Mouse (Mus musculus) heart, embryonic 12.5 days (tissue): ENCODE results near the gene Wnt10a. TPM values are rescaled to one million over a fixed set of nuclear protein-coding genes. Genes with fewer than 3 reads are reported as not detected.

Source experiments
- ATAC-seq: fragments of 200-750 bp; cut with Nextera tagmentation; 2 replicates; pipeline ENCODE4 v1.8.0; 2017; ENCODE audit warnings: moderate TSS enrichment, moderate library complexity; ENCODE audit not compliant: insufficient number of reproducible peaks, low FRiP score
- H3K27ac ChIP-seq: fragments of 300-500 bp; sonication (generic); 2 replicates; pipeline ENCODE4 v1.5.1; 2016; ENCODE audit warnings: mild to moderate bottlenecking, moderate library complexity; ENCODE audit not compliant: poor library complexity, severe bottlenecking
- H3K27me3 ChIP-seq: fragments of 300-500 bp; sonication (generic); replicated peaks from 2 replicates; pipeline ENCODE4 v1.6.1; 2016; ENCODE audit warnings: mild to moderate bottlenecking, moderate library complexity
- H3K36me3 ChIP-seq: fragments of 300-500 bp; sonication (generic); 2 replicates; pipeline ENCODE4 v1.6.1; 2016; ENCODE audit warnings: mild to moderate bottlenecking, moderate library complexity
- H3K4me1 ChIP-seq: fragments of 300-500 bp; sonication (generic); replicated peaks from 2 replicates; pipeline ENCODE4 v1.6.1; 2016; ENCODE audit warnings: mild to moderate bottlenecking
- H3K4me2 ChIP-seq: fragments of 300-500 bp; sonication (generic); 2 replicates; pipeline ENCODE4 v1.6.1; 2016; ENCODE audit warnings: mild to moderate bottlenecking, moderate library complexity
- H3K4me3 ChIP-seq: fragments of 300-500 bp; sonication (generic); 2 replicates; pipeline ENCODE4 v1.5.1; 2016; ENCODE audit warnings: mild to moderate bottlenecking
- H3K9ac ChIP-seq: fragments of 300-500 bp; sonication (generic); 2 replicates; pipeline ENCODE4 v1.6.1; 2016; ENCODE audit warnings: mild to moderate bottlenecking, moderate library complexity
- H3K9me3 ChIP-seq: fragments of 300-500 bp; sonication (generic); replicated peaks from 2 replicates; pipeline ENCODE4 v1.6.1; 2016; ENCODE audit warnings: mild to moderate bottlenecking, moderate library complexity
- WGBS: fragments of 180-500 bp; shearing (Covaris S2); methylation state at CpG from one replicate; pipeline ENCODE4 v1.1.7; 2016; 5-methylcytosine and 5-hydroxymethylcytosine counted together
- polyA plus RNA-seq: library from polyadenylated mRNA; unstranded; fragments of >200 nt; fragmentation: Nextera tagmentation; extraction: Ambion mirVana; gene quantifications from 2 replicates; pipeline ENCODE4 v1.2.1, GENCODE M21; 2016

Wnt10a gene
- 0.28 TPM in 1 of 2 replicates, not detected in the other for polyA plus RNA-seq

DNA sequence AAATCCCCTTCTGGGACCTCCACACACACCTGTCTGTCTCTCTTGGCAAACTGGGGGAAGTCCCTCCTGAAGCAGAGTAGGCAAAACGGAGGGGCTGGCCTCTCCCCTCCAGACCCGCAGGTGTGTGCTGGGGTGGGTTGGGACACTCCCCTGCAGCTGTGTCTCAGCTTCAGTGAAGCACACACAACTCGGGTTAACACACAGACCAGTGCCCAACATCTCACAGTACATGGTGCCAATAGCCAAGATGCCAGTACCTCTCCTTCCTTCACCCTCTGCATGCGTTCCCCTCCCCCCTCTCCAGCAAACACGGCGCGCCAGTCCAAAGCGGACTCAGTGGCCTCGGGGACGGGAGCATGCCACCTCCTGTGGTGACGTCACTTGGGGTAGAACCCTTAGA, at the start of gene Wnt10a:
Gene Wnt10a (plus strand): TSS at position 268 of the 400 bp plus-strand sequence.
- peak within 1 kb of the TSS; percentile 31 for H3K4me3 ChIP-seq
- 1% methylated on average over 8 of the region's 11 CpGs for WGBS
- H3K27me3 ChIP-seq = peaks cover 100% of the 10 kb centered on the region
- H3K9ac ChIP-seq = peak within 1 kb of the TSS; percentile 41; the same call in 1 of the 2 replicates
- H3K27ac ChIP-seq = no peak within 1 kb of the TSS
- peaks cover 25% of the 10 kb centered on the region for H3K4me1 ChIP-seq
- H3K9me3 ChIP-seq = no peaks in the 10 kb centered on the region
- no peak for ATAC-seq
- peak within 1 kb of the TSS; percentile 56 for H3K4me2 ChIP-seq
- H3K36me3 ChIP-seq = no peaks in the 10 kb centered on the region

DNA sequence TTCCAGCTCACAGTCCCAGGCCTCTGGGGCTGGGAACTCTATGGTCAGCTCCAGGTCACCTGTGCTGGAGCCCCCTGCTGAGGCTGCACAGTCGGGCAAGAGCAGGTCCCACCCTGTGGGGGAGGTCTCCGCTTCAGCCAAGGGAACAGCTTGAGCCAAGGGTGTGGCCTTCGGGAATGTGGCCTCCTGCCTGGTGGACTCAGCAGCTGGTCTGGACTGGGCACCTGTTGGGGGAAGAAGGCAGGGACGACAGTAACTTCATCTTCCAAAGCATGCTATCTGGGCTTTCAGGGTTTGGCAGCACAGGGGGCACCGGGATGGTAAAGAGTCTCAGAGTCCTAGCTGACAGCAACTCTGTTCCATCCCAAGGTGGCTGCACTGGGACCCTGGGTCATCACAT, 44.0 kb upstream of the Wnt10a start:
- 67% methylated on average over 5 of the region's 5 CpGs for WGBS
- no peak overlapping the region for H3K4me3 ChIP-seq
- no peak for ATAC-seq
- no peaks in the 10 kb centered on the region for H3K36me3 ChIP-seq
- peaks cover 26% of the 10 kb centered on the region for H3K4me1 ChIP-seq
- H3K4me2 ChIP-seq = peak overlapping the region; percentile 24; the same call in 1 of the 2 replicates
- no peak overlapping the region for H3K27ac ChIP-seq
- H3K27me3 ChIP-seq = peaks cover 10% of the 10 kb centered on the region
- H3K9ac ChIP-seq = 0 out of 2 replicates have a peak overlapping the region, but pooled peaks have one; percentile 6
- no peaks in the 10 kb centered on the region for H3K9me3 ChIP-seq

DNA sequence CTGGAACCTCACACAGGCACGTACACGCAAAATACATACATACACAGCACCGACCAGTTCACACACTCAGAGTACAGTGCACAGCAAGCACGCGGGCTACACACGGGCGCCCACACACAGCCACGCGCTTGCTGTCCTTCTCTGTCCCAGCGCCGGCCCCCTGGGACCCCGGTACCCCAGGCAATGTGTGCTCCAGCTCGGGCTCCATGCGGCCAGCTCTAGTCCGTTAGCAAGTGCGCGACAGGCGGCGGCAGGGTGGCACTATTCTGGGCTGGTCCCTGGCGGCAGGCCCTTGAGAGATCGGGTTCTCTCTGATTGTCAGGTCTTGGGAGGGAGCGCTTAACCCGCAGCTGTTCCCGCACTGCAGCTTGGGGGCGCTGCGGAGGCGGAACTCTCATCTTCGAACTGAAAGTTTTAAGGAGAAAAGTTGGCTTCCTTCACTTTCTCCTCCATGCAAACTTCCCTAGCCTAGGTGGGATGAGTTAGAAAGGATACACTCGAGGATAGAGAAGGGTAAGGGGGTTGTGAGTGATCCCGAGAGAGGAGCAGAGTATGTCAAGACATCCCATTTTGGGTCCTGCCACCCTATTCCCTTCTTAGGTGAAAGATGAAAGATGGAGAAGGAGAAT, 42.6 kb upstream of the Wnt10a start, which contains the start of gene Prkag3:
Gene Prkag3 (minus strand): TSS at position 579 of the 629 bp plus-strand sequence.
- H3K27ac ChIP-seq = peak within 1 kb of the TSS; percentile 87
- H3K9me3 ChIP-seq = no peaks in the 10 kb centered on the region
- ATAC-seq = peak; percentile 70
- H3K36me3 ChIP-seq = no peaks in the 10 kb centered on the region
- peaks cover 26% of the 10 kb centered on the region for H3K4me1 ChIP-seq
- peaks cover 10% of the 10 kb centered on the region for H3K27me3 ChIP-seq
- 9% methylated on average over 30 of the region's 30 CpGs for WGBS
- peak within 1 kb of the TSS; percentile 65 for H3K4me2 ChIP-seq
- peak within 1 kb of the TSS; percentile 47 for H3K4me3 ChIP-seq
- H3K9ac ChIP-seq = peak within 1 kb of the TSS; percentile 64

DNA sequence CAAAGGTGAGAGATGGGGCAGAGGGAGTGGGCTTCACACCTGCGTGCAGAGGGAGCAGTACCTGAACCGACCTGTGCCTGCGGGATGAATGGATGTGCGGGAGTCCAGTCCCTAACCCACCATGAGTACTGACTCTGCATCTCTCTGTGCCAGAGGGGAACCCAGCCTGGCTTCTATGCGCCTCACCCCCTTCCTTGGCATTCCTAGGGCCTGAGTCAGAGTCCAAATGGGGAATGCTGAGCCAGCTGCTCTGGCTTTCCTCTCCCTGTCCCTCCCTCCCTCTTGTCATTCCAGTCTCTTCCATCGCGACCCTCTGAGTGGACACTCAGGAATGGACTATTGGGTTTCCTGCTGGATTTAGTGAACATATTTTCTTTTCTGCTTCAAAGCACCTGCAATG, 42.0 kb upstream of the Wnt10a start:
- peak overlapping the region; percentile 64 for H3K9ac ChIP-seq
- peak; percentile 83 for ATAC-seq
- 34% methylated on average over 7 of the region's 7 CpGs for WGBS
- peak overlapping the region; percentile 65 for H3K4me2 ChIP-seq
- H3K36me3 ChIP-seq = no peaks in the 10 kb centered on the region
- no peaks in the 10 kb centered on the region for H3K9me3 ChIP-seq
- H3K4me3 ChIP-seq = peak overlapping the region; percentile 47
- peaks cover 10% of the 10 kb centered on the region for H3K27me3 ChIP-seq
- H3K27ac ChIP-seq = peak overlapping the region; percentile 87
- H3K4me1 ChIP-seq = peaks cover 26% of the 10 kb centered on the region

DNA sequence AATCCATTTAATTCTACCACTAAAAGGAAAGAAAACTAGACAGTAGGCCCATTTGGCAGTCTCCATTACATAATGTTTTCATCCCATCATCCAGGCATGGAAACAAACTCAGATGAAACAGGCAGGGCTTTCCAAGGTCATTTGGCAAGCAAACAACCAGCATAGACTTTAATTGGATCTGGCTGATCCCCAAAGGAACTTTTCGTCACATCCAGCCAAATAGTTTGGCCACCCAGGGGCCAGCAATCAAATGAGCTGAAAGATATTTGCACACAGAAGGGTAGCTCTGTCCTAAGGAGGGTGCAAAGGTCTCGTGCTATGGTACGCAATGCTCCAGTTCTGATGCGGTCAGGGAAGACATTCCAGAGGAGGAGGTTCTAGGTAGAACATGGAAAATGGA, 40.6 kb upstream of the Wnt10a start:
- Histone ChIP-seq H3K4me3 (no peak overlapping the region), H3K9me3 (no peaks in the 10 kb centered on the region), H3K4me1 (peaks cover 26% of the 10 kb centered on the region), H3K27ac (no peak overlapping the region), H3K36me3 (no peaks in the 10 kb centered on the region), H3K9ac (no peak overlapping the region), H3K27me3 (peaks cover 10% of the 10 kb centered on the region), H3K4me2 (no peak overlapping the region)
- no peak for ATAC-seq
- 75% methylated on average over 4 of the region's 4 CpGs for WGBS

DNA sequence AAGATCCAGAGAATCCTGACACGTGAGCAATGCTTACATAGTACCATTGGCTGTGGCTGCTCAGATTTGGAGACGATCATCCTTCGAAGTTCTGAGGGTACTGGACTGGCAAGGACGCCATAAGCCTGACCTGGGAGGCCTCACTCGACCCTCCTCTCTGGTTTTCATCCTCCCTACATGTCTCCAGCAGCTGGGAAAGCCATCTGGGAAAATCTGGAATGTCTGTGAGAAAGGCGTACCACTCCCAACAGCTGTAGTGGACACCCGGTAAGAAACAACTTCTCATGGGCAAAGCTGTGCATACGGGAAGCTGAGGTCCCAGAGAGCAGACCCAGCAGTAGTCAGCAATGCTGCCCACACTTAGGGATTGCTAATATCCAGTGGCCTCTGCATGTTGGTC, 39.2 kb upstream of the Wnt10a start:
- Histone ChIP-seq H3K4me3 (no peak overlapping the region), H3K9ac (no peak overlapping the region), H3K9me3 (no peaks in the 10 kb centered on the region), H3K27ac (no peak overlapping the region), H3K36me3 (no peaks in the 10 kb centered on the region), H3K4me1 (peaks cover 25% of the 10 kb centered on the region), H3K27me3 (peaks cover 6% of the 10 kb centered on the region), H3K4me2 (no peak overlapping the region)
- ATAC-seq = no peak
- WGBS = 81% methylated on average over 8 of the region's 8 CpGs

DNA sequence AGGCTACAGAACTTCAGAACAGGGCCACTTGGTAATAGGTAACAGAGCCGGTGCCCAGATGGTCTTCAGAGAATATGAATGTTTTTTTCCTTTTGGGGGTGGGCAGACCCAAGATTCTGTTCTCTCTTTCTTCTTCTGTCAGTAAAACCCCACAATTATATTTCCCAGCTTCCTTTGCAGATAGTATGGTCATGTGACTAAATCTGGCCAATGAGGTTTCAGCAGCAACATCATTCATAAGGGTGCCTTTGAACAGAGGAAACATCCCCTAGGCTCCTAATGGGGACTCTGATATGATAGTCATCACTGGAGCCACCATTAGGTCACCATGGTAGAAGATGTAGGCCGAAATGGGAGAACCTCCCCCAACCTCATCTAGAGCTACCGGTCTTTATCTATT, 38.5 kb upstream of the Wnt10a start:
- H3K9ac ChIP-seq = no peak overlapping the region
- peaks cover 4% of the 10 kb centered on the region for H3K27me3 ChIP-seq
- no peaks in the 10 kb centered on the region for H3K9me3 ChIP-seq
- 88% methylated on average over 3 of the region's 3 CpGs for WGBS
- no peak for ATAC-seq
- no peak overlapping the region for H3K4me3 ChIP-seq
- peaks cover 19% of the 10 kb centered on the region for H3K4me1 ChIP-seq
- no peak overlapping the region for H3K27ac ChIP-seq
- no peak overlapping the region for H3K4me2 ChIP-seq
- H3K36me3 ChIP-seq = no peaks in the 10 kb centered on the region

DNA sequence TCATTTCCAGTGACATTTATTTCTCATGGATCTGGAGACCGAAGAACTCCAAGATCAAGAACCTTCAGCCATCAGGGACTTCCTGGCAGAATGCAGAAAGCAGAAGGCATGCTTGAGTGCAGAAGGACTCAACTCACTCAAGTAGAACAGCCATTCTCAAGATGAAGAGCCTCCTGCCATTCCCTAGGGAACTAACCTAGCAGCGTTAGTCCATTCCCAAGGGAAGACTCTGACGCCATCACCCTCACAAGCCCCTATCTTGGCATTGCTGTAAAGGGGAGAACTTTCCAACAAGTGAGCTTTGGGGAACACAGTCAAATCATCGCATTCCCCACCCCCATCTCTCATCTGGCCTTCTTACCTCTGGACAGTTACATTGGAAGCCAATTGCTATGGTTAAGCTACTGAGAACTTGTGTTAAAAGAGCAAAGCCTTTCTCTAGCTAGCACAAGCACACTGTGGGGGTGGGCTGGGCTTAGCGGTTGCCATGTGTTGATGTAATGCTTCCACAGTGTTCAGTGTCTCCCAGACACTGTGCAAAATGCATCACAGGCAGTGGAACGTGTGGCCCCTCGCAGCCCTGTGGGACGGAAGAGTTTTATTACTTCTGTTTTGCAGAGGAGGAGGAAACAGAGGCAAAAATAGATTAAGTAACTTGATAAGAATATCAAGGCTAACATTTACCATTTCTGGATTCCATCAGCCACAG, 37.9 kb upstream of the Wnt10a start:
- H3K36me3 ChIP-seq = no peaks in the 10 kb centered on the region
- H3K27me3 ChIP-seq = peaks cover 6% of the 10 kb centered on the region; the same call in 1 of the 2 replicates
- H3K4me3 ChIP-seq = no peak overlapping the region
- H3K9me3 ChIP-seq = no peaks in the 10 kb centered on the region
- peaks cover 17% of the 10 kb centered on the region for H3K4me1 ChIP-seq
- H3K27ac ChIP-seq = no peak overlapping the region
- no peak overlapping the region for H3K9ac ChIP-seq
- no peak overlapping the region for H3K4me2 ChIP-seq
- WGBS = 76% methylated on average over 8 of the region's 8 CpGs
- ATAC-seq = no peak

DNA sequence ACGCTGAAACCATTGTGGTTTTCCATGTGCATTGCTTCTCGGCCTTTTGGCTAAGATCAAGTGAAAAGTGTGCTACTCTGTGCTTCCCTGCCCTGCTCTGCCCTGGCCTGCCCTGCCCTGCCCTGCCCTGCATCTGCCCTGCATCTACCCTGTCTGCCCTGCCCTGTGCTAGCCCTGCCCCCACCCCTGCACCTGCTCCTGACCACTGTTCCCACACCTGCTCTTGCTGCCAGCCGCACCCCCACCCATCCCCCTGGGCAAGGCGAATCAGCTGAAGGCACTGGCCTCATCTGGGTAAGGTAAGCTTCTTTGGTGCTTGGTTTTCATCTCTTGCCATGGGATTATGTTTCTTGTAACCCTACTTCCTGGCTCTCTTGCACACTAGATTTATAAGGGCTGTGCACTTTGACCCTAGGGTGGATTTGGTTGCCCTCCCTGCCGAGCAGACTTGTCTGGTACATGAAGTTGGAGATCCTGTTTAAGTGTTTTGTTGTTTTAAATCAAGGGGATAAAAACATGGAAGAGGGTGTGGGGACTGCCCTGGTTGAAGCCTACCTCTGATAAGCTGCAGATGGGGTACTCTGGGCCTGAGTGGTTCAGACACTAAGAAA, 37.0 kb upstream of the Wnt10a start:
- no peak overlapping the region for H3K9ac ChIP-seq
- no peaks in the 10 kb centered on the region for H3K36me3 ChIP-seq
- no peak overlapping the region for H3K27ac ChIP-seq
- H3K4me2 ChIP-seq = no peak overlapping the region
- peaks cover 6% of the 10 kb centered on the region; the same call in 1 of the 2 replicates for H3K27me3 ChIP-seq
- H3K4me3 ChIP-seq = no peak overlapping the region
- WGBS = 61% methylated on average over 5 of the region's 5 CpGs
- peaks cover 9% of the 10 kb centered on the region for H3K4me1 ChIP-seq
- H3K9me3 ChIP-seq = no peaks in the 10 kb centered on the region
- ATAC-seq = no peak; the same call in 1 of the 2 replicates

DNA sequence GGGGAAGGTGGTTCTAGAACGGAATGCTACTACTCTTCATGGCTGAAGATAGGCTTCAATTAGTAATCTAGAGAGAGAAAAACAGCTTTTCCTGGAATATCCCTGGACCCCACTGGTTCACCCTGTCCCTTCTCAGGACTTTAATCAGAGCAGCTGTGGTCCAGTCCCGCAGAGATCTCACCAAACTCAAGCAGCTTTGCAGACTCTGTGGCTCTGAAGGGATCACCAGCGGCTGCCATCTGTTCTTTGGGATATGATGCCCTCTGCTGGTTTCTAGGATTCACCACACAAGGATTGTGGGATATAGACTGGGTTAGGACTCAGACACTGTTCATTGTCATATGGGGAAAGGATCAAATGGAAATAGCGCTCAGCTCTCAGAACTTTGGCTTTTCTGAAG, 31.5 kb upstream of the Wnt10a start:
- H3K4me1 ChIP-seq = no peaks in the 10 kb centered on the region
- ATAC-seq = no peak
- H3K27me3 ChIP-seq = peaks cover 15% of the 10 kb centered on the region
- no peak overlapping the region for H3K9ac ChIP-seq
- H3K36me3 ChIP-seq = no peaks in the 10 kb centered on the region
- no peak overlapping the region for H3K27ac ChIP-seq
- no peaks in the 10 kb centered on the region for H3K9me3 ChIP-seq
- WGBS = 17% methylated on average over 4 of the region's 4 CpGs
- H3K4me3 ChIP-seq = no peak overlapping the region
- H3K4me2 ChIP-seq = no peak overlapping the region

DNA sequence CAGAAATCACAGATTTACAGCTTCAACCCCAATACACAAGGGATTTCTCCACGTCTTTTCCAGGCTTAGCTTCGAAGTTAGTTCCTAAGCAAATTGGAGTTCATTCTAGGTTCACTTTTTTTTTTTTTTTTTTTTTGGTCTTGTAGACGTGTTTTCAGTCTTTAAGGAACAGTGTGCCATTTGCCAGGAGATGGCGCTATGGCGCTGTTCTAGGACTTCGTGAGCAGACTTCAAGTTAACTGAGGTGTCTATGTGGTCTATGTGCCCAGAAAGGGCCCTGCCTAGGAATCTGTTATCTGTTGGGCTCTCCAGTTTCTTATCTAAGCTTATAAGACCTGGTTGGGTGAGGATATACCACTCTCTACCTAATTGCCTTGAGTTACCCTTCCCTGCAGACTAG, 28.2 kb upstream of the Wnt10a start:
- ATAC-seq = no peak
- WGBS = 4% methylated on average over 6 of the region's 6 CpGs
- H3K27me3 ChIP-seq = peaks cover 24% of the 10 kb centered on the region

More for the DNA sequence above, 28.2 kb upstream of the Wnt10a start:
- H3K9me3 ChIP-seq = no peaks in the 10 kb centered on the region
- no peaks in the 10 kb centered on the region for H3K36me3 ChIP-seq
- no peaks in the 10 kb centered on the region for H3K4me1 ChIP-seq
- H3K9ac ChIP-seq = no peak overlapping the region
- H3K4me2 ChIP-seq = no peak overlapping the region
- H3K4me3 ChIP-seq = no peak overlapping the region
- H3K27ac ChIP-seq = no peak overlapping the region
